Mouse (Mus musculus) heart, postnatal 36 days (tissue): ENCODE data around the gene Usp15. TPM values are rescaled to one million over a fixed set of nuclear protein-coding genes. Genes with fewer than 3 reads are reported as not detected.
A peak's percentile ranks its signal among the peaks of the same experiment; 100 is the strongest.
"Not testable (repeated sequence)": the region's sequence is repeated elsewhere in the genome, so short reads cannot be mapped to it uniquely, and the experiment has no call there.

ENCODE experiments used
- DNase-seq, 2 experiments: peaks; one replicate each; pipeline ENCODE4 v3.0.0; 2021 to 2022
- intact Hi-C: fragments of 180-260 bp; cut with DNase I; formaldehyde crosslinking; loops from one replicate; pipeline ENCODE4 v1.15.1; 2025
- total RNA-seq, 2 experiments: library from RNA; stranded (reverse); gene quantifications; 2 replicates each; pipeline ENCODE4 v1.2.3; 2021

The Usp15 gene
- 100 to 1,000 TPM in 1 of 2 experiments, 10 to 100 TPM in 1; 89.0 to 105 TPM for total RNA-seq

DNA sequence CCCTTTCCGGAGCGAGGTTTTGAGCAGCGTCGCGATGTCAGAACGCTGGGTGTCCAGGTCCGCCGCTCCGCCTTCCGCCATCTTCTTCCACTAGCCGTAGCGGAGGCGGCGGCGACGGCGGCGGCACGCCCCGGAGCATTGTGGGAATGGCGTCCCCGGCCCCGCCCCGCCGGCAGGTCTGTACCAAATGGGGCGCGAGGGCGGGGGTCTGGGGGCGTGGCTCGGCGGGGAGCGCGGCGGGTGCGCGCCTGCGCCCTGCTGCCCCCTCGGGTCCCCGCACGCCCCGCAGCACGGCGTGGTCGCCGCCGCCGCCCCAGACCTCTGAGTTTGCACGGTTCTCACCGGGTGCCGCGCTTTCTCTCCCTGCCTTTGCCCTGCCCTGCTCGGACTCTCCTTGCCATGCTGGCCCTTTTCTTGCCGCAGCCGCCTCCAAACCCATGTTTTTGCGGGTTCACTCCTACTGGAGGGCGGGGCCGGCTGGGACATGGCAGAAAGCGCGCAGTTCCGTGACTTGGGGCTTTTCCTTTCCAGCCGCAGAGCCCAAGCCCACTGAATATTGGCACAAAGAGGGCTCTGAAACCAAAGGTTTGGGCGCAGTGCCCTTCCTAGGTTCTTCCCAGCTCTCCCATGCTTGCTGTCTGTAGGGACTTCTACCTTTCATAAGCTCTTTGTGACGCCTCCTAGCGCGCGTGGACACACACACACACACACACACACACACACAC, at the start of gene Usp15:
Usp15 (minus strand) TSS at position 161 of the 725 bp plus-strand sequence.
- peak; percentile 93 to 95 for DNase-seq
- intact Hi-C loops, result no loop called here

DNA sequence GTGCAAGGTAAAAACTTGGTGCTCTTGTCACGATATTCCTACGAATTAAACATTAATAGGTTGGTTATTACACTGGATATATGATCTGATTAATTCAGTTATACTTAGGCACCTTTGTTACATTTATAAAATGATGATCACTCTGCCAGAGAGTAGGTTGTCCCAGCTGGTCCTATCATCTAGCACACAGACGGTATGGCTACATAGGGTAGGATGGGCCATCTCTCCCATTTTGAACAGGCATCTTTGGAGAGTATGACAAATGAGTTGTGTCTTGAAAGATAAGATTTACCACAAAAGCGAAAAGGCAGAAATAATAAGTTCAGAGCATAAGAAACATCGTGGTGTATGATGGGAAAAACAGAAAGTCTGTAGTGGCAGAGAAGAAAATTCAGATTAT, 32.6 kb upstream of the Usp15 start:
- intact Hi-C loops, result no loop called here
- DNase-seq, result no peak

DNA sequence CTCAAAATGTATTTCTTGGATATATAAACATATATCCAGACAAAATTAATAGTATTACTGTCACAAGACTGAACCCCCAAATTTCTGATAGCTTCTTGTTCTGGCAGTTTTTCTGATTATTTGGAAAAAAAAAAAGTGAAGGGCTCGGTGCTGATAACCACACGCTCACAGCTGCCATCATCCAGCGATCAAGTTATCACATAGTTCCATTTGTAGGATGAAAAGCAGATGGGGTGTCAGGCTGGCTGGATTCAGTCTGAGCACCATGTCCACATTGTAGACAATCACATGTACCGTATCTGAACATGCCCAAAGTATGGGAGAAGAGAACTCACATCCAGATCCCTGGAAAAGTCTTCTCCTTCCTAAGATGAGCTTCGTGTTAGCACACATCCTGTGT, 26.0 kb upstream of the Usp15 start:
- intact Hi-C loops, result no loop called here
- no peak for DNase-seq

DNA sequence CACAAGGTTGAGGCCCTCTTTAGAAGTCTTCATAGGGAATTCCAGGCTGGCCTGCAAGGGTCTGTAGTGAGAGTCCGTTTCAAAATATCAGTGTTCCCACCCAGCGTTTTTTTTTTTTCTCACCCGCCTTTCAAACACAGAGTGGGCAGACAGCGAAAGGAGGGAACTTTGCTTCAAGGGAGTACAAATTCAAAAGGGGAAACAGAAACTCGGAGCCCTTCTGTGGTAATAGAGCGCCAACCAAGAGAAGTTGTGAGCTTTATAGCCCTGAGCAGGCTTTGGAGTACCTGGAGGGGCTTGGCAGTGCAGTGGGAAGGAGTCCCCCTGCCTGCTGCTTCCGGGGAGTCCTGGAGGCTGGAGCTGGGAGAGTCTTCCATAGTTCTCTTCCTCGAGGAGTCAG, 12.7 kb upstream of the Usp15 start:
- no peak for DNase-seq
- intact Hi-C loops, result no loop called here

DNA sequence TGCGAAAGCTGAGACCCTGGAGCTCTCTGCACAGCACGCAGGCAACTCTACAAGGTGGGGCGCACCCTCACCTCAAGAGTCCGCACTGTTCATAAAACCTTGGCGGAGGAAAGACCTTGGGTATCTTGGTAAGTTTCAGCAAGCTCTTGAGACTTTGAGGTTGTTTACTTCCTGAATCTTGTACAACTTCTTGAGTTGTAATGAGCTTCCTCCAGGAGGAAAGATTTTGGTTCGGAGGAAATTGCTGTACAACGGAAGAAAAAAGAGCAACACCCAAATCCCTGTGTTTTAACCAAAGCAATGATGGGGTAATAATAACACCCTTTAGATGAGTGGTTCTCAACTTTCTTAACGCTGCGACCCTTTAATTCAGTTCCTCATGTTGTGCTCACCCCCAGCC, 11.5 kb upstream of the Usp15 start:
- intact Hi-C loops, result no loop called here
- no peak for DNase-seq

DNA sequence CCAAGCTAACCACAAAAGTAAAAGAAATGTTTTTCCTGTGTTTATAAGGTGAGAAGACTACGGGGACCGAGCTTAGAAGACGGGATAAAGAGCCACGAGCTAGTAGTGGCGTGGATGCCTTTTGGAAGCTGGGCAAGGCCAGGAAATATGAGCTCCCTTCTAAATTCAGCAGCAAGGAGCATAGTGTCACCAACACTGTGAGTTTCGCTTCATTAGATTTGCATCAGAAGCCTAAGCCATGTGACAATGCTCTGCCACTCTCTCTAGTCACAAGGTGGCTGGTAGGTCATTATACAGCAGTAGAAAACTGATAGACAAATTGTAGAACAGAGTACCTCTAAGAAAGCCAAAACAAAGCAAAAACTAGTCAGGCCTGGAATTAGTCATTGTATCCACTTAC, 9.3 kb upstream of the Usp15 start:
- no peak for DNase-seq
- intact Hi-C loops, result no loop called here

DNA sequence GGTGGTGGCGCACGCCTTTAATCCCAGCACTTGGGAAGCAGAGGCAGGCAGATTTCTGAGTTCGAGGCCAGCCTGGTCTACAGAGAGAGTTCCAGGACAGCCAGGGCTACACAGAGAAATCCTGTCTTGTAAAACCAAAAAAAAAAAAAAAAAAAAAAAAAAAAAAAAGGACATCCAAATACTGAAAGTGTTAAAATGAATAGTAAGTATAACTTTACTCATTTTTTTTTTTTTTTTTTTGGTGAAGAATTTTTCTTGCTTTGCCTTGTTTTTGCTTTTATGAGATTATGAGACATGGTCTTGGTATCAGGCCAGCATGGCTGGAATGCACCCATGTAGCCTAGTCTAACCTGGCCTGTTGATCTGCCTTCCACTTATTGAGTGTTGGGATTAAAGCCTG, 8.6 kb upstream of the Usp15 start:
- intact Hi-C loops, DNase-seq: not testable (repeated sequence)

DNA sequence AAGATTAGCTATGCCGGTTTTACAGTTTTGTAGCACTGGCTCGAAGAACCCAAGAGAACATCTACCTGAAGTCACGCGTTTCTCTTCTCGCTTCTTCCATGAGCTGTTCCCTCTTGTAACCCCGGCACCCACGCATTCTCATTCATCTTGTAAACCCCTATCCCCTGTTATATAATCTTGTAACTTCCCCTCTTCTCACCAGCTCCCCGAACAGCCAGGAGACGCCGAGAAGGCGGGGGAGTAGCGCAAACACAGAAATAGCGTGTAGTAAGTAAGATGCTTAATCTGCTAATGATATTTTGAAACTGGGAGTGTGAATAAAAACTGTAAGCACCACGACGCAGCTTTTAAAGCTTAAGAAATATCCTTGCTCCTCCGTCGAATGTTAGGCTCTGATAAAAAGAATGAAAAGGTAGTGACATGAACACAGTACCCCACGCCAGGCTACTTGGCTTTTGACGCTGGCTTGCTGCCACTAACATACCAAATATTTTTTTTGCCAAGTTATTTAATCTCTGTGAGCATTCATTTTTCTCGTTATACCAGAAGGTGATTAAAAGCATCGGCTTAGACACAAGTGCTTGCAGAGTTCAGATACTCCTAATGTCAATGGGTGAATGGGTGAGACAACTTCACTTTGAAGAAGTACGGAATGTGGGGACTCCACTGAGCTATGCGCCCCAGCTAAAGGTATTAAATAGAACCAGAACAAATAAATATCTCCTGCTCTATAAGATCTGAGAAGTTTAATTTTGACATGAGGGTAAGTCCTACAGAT, 5.4 kb upstream of the Usp15 start:
- DNase-seq, result no peak
- intact Hi-C loops, result no loop called here

DNA sequence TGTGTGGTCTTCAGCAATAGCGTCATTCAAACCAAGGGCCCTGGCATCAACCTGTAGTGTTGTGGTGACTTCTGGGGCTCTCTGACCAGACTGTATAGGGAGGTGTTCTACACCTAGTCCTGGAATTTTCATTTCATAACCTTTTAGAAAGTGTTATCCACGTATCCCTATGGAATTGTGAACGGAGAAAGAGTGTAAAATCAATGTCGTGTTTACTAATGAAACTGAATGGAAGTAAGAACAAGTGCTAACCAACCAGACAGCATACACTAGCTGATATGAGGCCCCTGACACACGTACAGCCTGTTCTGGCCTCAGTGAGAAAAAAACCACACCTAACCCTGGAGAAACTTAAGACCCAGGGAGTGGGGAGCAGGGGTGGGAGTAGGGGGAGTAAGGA, 4.6 kb upstream of the Usp15 start:
- no peak for DNase-seq
- intact Hi-C loops, result no loop called here

DNA sequence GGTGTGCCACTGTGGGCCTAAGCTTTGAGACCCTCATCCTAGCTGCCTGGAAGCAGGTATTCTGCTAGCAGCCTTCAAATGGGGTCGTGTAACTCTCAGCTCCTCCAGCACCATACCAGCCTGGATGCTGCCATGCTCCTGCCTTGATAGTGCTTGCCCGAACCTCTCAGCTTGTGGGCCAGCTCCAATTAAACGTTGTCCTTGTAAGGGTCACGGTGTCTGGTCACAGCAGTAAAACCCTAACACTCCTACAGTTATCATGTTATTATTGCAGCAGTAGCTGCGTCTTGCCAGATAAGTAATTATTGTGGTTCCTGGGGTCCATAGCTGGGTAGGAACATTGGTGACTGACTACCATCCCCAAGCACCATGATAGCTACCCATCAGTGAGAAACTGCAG, 4.2 kb upstream of the Usp15 start:
- no peak for DNase-seq
- intact Hi-C loops, result no loop called here

DNA sequence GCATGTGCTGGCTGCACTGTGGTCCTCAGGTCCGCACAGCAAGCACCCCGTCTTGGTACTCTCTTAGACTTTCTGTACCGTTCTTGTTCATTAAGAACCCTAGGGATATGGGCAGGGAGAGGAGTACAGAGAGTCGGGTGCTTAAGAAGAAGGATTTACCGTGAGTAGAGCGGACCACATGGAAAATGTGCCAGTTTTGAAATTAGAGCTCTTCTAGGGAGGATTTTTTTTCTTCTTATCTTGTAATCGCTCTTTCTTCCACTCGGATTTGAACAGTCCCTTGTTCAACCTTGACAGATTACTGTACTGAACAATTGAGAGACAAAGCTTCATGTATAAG, 3.5 kb upstream of the Usp15 start:
- no peak for DNase-seq
- intact Hi-C loops, result no loop called here

DNA sequence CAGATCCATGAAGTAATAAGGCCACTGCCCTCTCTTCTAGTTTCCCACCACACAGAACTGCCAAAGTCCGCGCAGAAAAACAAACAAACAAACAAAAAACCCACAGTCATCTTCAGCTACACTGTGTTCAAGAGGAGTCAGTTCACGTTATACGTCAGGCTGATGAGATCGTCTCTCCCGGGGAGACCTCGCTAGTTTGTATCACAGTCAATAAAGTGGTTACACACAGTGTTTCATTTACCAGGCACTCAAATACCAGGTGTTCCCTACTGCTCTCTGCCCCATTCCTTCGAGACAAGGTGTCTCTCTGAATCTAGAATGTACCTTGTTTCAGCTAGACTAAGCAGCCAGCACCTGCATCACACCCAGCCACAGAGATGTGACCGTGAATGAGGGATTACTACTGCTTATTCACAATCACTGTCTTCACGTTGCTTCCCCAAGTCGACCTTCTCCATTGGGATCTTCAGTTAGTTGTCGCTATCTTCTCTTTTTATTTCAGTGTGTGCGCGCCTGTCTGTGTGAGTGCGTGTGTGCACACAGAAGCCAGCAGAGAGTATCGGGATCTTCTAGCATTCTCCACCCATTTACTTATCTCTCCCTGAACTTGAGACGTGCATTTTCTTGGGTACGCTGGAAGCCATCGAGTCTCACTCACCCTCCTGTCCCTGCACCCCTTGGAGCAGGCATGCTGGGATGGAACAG, 3.0 kb upstream of the Usp15 start:
- DNase-seq, result no peak
- intact Hi-C loops, result no loop called here

DNA sequence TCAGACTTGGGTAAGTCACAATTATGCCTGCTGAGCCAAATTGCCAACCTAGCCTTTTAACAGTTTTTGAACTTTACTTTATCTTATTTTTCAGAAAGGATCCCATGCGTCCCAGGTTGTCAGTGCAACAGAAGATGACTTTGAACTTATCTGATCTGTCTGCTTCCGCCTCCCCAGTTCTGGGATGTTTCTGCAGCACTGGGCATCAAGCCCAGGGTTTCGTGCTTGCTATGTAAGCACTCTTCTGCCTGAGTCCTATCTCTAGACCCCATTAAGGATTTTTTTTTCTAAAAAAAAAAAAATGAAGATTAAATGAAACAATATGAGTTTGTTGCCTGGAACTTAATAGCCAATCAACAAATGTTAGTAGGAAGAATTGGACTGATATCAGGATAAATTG, 2.3 kb upstream of the Usp15 start:
- DNase-seq, result no peak
- intact Hi-C loops, result no loop called here

DNA sequence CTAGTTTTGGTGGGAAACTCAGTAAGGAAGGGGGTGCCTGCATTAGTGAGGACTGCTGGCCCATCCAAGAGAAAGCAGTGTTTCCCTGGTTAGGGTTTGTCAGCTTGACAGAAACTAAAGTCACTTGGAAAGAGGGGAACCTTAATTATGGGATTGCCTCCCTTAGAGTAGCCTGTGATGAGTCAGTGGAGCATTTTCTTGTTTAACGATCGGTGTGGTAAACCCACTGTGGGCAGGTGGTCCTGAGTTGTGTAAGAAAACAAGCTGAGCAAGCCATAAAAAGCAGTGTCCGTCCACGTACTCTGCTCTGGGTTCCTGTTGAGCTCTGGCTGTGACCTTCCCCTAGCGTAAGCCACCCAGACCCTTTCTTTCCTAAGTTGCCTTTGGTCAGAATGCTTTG, 1.4 kb upstream of the Usp15 start:
- no peak for DNase-seq
- intact Hi-C loops, result no loop called here

DNA sequence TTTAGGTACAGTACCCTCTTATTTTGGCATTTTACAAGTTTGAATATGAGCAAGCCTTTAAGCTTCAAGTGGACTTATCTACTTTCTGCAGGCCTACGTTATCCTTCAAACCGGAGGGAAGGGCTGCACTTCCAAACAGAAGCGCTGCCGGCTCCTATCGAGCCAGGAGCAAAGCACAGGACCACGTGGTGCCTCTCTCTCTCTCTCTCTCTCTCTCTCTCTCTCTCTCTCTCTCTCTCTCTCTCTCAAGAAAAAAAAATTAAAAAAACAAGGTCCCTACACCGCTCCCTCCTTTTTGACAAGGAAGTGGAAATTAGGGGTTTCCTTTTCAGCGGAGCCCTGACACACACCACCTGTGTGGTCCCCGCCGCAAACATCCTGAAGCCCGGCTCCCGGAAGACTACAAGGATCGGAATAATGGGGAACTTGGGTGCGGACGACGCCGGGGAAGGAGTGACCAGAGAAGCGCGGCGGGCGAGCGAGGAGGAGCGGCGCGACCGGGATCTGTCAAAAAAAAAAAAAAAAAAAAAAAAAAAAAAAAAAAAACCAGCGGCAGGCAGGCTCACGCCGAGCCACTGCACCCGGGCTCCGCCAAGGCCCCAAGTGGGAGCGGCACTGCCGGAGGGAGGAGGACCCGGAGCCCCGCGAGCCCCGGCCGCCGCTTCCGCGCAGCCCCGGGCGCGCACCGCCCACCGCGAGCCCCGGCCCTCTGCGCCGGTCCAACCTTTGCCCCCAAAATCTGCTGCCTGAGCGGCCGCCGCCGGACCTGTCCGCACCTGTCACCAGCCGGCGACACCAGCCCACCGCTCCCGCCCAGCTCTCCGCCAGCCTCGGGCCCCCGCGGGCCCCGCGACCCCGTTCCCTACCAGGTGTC, 597 bp downstream of the Usp15 start:
- intact Hi-C loops, result no loop called here
- DNase-seq, result no peak

DNA sequence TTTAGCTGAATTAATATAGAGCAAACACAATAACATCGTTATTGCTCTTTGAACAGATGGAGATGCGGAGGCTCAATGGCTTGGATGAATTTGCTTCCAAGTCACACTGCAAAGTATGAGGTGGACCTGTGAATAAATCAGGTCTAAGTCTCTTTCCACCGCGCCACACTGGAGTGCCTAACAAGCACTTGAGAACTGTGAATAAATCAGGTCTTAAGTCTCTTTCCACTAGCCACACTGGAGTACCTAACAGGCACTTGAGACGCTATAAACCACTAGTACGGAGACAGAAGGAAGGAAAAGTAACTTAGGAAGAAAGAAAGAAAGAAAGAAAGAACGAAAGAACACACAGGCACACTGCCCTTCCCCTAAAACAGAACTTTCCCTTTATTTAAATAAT, 1.3 kb downstream of the Usp15 start:
- intact Hi-C loops, result no loop called here
- DNase-seq, result no peak

DNA sequence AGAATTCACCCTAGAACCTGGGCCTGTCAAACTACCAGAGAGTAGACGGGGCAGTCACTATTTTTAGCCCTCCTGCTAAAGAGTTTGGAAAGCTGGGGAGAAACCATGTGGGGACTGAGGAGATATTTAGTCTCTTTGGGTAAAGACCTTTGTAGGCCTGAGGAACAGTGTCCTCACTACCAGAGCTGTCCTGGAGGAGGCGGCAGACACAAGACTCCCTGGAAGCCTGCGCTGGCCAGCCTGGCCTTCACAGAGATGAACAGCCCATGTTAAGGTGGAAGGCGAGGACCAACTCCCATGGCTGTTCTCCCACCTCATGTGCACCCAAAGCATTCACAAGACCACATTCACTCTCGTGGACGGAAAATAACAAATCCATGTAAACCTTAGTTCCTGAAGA, 5.8 kb downstream of the Usp15 start:
- intact Hi-C loops, result no loop called here
- no peak for DNase-seq

DNA sequence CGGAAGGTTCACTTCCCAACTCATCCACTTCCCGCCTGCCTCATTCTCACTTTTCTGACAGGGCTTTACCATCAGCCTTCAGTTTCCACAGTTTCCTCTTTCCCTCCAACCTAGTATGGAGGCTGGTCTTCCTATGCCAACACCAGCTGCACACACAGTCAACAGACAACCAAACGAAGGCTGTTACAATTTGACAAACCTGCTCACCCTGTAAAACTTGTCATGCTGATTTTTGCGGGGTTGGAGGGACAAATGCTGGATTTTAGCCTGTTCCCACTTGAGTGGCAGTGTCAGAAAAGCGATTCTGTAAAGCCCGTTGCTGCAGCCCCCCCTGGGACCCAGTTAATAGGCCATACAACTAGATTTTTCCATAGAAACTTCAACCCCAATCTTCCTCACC, 9.5 kb downstream of the Usp15 start:
- no peak for DNase-seq
- intact Hi-C loops, result no loop called here

DNA sequence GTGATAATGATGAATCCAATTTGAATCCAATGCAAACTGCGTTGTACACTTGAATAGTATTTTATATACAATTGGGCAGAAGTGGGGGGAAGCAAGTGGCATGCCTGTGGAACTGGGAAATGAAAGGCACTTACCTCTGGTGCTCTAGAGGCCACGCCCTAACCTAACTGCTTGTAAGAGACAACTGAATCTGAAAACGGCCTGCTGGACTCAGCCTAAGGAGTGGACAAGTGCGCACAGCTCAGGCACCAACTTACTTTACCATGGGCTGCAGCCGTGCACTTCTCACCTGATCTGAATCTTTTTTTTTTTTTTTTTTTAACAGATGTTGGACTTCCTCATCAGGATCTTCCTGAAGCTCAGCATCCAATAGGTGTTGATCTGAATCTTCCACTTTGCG, 10.9 kb downstream of the Usp15 start:
- intact Hi-C loops, result no loop called here
- no peak for DNase-seq

DNA sequence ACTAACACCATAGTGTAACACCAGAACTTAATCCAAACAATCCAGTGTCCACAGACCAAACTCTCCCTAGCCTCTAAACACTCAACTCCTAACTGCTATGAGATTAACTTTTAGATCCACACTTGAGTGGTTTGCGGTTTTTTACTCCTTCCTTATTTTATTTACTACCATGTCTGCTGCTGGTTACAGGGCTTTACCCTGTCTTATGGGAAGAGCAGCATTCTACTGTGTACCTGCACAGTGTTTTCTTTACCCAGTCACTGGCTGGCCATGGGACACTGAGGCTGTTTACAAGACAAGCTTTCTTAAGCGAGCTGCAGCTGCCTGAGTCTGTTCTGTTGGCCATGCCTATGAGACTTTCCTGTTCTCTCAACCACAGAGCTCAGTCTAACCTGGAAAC, 13.1 kb downstream of the Usp15 start:
- intact Hi-C loops, result no loop called here
- DNase-seq, result no peak

DNA sequence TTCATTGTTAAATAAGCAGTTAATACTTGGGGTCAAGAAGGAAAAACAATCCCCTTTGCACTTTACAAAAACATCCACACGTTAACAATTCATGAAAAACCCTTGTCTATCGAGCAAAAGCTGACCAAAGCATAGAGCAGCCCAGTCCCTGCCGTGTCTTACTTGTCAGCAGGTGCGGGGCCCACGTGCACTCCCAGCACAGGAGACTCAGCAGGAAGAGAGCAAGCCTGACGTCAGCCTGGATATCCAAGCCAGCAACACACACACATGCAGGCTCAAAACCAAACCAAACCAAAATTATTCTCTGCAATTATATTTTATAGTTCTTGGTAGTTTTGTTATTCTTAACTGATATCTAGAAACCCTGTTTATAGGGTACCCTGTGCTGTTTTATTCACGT, 13.6 kb downstream of the Usp15 start:
- no peak for DNase-seq
- intact Hi-C loops, result no loop called here
